Mouse (Mus musculus) cerebellum, adult 2 months (tissue): Measurements from ENCODE around the gene Frat2.

Experiments
- CTCF ChIP-seq: fragments of 200-500 bp; IDR thresholded peaks from 2 replicates; pipeline ENCODE4 v1.5.1; 2011; ENCODE audit warnings: low read depth, mild to moderate bottlenecking, control low read depth, low read length, moderate library complexity, borderline replicate concordance; ENCODE audit not compliant: insufficient read depth
- POLR2A ChIP-seq: fragments of 200-500 bp; IDR thresholded peaks from 2 replicates; pipeline ENCODE4 v1.6.1; 2011; ENCODE audit warnings: low read length, control low read depth, borderline replicate concordance; ENCODE audit not compliant: insufficient read depth

- TF ChIP-seq CTCF, result no peak
- TF ChIP-seq POLR2A, result no peak
Measured at GRCm38 (mm10) chr19:41850719-41851543, 3.0 kb upstream of the Frat2 start.
